Mouse (Mus musculus) megakaryocyte, embryonic 14.5 days (primary cell): ENCODE data around the gene Elovl2.

ENCODE experiments used
- FLI1 ChIP-seq: IDR thresholded peaks from 2 replicates; pipeline ENCODE4 v1.6.1; 2012; ENCODE audit warnings: low read length, inconsistent platforms, mixed read lengths
- GATA1 ChIP-seq: IDR thresholded peaks from 3 replicates; pipeline ENCODE4 v1.6.1; 2012; ENCODE audit warnings: mixed read lengths, low read length, inconsistent platforms, borderline replicate concordance

- TF ChIP-seq FLI1 (no peak), GATA1 (no peak)
Measured at GRCm38 (mm10) chr13:41252736-41253135, 32.5 kb upstream of the Elovl2 start.
